Mouse (Mus musculus) neural tube, embryonic 10.5 days (tissue): Measurements from ENCODE around the gene Nudt4.

Source experiments
- DNase-seq: peaks from one replicate; pipeline ENCODE4 v3.0.0-alpha.2; 2017; ENCODE audit warnings: low spot score; ENCODE audit errors: extremely low spot score

Nudt4 gene

DNA sequence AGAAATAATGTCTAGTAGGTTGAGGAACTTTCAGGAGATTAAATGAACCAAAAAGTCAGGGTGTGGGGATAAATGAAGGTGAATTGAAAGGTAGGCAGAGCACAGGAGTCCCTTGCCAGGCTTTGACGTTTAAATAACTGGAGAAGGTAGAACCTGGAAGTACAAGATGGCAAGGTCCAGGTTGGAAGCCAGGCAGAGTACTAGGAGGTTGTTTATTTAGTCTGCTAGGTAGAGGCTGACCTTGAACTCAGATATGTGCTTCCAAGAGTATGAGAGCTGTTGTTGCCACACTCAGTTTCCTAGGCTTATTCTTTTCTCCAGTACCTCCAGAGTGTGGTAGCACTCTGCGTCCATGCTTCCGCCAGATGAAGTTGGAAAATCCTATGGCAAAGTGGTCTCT is 24.1 kb downstream of the Nudt4 start:
- no peak for DNase-seq

DNA sequence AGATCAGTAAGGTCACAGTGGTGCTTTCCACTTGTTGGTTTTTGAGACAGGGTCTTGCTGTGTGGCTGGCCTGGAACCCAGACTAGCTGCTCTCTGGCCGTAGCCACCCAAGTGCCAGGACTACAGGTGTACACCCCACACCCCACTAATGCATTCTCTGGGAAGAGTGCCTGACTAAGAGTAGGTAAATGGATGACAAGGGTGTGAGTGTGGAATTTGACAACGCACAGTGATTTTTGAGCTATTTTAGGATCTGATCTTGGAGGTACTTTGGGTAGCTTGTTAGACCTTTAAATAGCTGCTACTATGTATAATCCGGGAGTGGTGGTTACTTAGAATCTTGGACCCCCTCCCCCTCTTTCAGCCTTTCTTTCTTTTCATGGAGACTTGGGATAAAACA is 24.7 kb downstream of the Nudt4 start:
- DNase-seq: no peak

DNA sequence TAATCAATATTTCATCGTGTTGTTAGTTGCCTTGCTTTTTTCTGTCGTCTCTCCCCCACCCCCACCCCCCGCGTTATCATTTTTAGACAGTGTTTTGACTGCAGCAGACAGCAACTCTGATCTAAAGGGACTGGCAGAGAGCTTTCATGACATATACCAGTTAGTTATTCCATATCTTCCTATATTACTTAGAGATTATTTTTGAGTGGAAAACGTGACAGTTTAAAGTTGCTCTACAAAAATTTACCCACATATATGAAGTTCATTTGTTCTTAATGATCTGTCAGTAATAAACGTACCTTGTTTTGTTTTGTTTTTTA is 27.8 kb downstream of the Nudt4 start:
- no peak for DNase-seq

DNA sequence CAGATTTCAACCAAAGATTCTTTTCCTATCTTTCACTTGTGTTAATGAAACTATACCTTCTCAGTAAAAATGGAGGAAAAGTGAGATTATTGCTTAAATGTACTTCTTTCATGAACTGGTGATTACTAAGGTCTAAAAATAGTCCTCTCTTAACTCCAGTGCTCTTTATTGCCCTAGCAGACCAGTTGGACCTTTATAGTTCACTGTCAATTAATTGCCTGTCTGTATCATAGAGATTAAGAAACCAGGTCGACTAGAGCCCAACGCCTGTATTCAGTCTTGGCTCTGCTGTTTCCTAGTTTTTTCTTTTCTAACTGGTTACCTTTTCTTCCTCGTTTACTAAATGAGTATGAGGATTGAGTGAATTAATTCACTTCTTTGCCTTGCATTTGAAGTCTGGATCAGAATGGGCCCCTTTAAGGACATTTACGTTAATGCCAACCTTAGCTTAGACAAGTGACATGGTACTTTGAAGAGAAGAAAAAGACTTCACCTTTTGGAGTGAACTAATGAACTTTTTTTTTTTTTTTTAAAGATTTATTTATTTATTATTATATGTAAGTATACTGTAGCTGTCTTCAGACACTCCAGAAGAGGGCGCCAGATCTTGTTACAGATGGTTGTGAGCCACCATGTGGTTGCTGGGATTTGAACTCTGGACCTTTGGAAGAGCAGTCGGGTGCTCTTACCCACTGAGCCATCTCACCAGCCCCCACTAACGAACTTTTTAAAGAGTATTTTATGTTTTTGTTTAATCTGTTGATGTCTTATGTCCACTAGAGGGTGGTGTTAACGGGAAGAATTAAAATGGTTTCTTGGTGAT is 28.3 kb downstream of the Nudt4 start:
- DNase-seq: no peak

DNA sequence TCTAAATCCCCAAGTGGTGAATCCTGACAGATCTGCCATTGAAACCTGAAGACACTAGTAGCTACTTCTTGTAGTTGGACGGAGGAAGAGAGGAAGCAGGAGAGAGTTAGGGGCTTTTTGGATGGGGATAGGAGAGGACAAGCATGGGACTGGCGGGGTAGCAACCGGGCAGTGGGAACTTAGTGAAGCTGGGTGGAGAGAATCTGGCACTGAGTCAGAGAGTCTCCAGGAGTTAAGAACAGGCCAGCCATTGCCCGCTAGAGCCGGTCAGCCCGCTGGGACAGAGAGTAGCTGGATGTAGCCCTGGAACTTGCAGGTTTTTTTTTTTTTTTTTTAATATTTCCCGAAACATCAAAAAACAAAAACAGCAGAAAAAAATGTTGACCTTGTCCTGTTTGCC is 30.6 kb downstream of the Nudt4 start:
- no peak for DNase-seq

- DNase-seq: no peak
Observed at GRCm38 (mm10) chr10:95532916-95533315, 31.0 kb downstream of the Nudt4 start.

GRCm38 (mm10) chr10:95530551-95531121 is 33.3 kb downstream of the Nudt4 start:
- no peak for DNase-seq

GRCm38 (mm10) chr10:95526495-95527122 is 37.3 kb downstream of the Nudt4 start:
- DNase-seq: no peak

DNA sequence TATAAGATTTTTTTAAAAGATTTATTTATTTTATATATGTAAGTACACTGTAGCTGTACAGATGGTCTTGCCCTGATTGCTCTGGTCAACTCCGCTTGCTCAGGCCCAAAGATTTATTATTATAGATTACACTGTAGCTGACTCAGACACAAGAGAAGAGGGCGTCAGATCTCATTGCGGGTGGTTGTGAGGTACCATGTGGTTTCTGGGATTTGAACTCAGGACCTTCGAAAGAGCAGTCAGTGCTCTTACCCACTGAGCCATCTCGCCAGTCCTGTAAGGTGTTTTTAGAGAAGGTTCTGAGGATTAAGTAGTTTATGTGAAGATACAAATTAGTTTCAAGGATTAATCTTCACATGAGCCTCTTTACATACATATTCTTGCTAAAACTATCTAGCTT is 38.1 kb downstream of the Nudt4 start:
- DNase-seq: no peak

GRCm38 (mm10) chr10:95525037-95525675 is 38.8 kb downstream of the Nudt4 start:
- DNase-seq: no peak

DNA sequence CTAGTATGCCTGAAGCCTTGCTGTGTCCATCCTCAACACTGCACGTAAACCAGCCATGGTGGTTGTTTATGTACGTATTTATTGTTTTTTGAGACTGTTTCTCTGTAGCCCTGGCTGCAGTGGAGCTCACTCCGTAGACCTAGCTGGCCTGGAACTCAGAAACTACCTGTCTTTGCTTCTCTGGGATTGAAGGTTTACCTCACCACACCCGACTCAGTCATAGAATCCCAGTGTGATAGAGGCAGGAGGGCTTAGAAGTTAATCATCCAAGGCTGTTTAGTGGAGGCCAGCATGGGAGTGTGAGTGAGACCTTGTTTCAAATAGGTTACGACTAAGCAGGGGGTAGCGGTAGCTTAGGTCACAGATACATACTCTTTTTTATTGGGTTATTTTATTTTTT is 46.3 kb downstream of the Nudt4 start:
- no peak for DNase-seq

DNA sequence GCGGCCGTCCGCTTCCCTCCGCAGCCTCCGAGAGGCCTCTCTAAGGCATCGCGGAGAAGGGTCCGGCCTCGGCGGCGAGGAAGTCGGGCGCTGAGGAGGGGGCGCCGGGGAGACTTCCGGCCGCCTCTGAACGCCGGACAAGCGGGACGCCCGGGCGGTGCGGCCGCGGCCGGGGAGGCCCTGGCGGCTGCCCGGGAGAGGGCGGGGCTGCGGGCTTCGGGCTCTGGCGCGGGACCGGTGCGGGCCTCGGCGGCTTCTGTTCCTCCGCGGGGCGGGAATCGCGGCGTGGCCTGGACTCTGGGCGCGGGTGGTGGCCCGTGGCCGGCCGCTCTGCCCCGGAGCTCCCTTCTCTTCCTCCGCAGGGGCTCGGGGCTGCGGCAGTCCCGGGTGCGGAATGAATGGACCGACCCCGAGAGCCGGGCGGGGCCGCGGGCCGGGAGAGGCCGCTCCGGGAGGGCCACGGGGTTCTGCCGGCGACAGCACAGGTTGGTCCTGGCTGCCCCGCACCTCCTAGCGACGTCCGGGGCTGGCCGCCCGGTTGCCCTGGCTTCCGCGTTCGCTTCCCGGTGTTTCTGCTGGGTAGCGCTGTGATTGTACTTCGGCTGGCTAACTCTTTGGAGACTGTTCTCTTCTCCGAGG is 48.5 kb downstream of the Nudt4 start:
- DNase-seq: no peak

GRCm38 (mm10) chr10:95514656-95515292 is 49.2 kb downstream of the Nudt4 start, which contains the start of gene Ube2n:
TSS of gene Ube2n (plus strand) at chr10:95515145.
- peak; percentile 98 for DNase-seq

DNA sequence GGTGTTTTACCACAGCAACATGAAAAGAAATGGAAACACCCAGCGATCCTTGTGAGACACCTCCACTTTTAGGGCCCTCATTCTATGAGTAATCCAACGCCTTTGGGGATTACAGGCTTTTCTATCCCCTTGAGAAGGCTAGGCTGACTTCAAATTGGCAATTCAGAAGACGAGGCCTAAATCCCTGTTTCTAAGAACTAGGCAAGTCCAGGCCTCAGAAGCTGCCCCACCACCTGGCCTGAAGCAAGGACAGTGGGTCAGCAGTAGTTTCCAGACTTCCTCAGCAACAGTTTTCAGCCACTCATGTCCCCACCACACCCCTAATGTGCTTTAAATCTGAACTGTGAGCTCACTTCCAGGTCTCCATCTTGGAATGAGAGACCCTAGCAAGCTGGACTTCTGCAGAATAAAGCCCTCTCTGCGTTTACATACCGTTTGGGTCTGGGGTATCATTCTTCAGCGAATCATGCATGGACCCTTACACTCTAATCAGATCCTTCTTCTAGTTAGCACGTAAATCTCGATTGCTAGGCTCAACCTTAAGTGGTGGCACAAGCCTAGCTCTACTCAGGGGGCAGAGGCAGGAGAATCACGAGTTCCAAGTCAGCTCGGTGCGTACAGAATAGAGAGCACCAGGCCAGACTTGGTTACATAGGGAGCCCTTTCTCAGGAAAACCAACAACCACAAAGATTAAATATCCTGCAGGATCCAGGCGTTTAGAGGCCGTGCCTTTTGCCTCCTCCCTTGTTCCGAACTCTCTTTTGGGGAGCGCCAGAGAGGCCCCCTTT is 50.0 kb downstream of the Nudt4 start:
- no peak for DNase-seq

DNA sequence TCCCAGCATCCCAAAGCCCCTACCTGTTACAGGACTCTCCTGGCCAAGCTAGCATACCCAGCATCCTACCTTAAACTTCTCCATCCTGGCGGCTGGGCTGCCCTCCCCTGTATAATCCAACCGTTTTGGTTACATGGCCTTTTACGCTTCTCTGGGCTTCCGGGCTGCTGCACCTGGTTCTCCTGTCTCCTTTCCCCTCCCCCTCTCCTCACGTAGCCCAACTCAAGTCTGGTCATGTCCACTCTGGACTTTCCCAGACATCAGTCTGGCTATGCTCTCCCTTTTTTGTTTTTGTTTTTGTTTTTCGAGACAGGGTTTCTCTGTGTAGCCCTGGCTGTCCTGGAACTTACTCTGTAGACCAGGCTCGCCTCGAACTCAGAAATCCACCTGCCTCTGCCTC is 51.3 kb downstream of the Nudt4 start:
- DNase-seq: no peak

DNA sequence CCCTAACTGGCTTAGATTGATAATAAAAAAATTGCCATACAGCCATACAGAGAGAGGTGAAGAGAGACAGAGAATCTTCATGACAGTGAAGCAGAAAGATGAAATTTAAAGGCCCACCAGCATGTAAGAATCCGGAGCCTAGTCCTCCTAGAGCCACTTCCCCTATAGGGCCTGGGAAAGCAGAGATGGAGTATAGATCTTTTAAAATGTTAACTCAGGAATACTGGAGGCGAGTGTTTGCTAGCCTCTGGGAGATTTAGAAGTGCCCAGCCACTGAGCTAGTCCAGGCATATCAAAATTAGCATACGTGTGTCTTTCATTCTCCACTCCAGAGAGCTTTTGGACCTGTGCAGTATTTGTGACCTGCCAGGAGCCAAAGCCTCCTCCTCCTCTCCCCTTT is 54.7 kb downstream of the Nudt4 start:
- DNase-seq: no peak

- DNase-seq: no peak
Observed at GRCm38 (mm10) chr10:95508793-95509192, 55.2 kb downstream of the Nudt4 start.

GRCm38 (mm10) chr10:95508126-95508525 is 55.8 kb downstream of the Nudt4 start:
- DNase-seq: no peak

DNA sequence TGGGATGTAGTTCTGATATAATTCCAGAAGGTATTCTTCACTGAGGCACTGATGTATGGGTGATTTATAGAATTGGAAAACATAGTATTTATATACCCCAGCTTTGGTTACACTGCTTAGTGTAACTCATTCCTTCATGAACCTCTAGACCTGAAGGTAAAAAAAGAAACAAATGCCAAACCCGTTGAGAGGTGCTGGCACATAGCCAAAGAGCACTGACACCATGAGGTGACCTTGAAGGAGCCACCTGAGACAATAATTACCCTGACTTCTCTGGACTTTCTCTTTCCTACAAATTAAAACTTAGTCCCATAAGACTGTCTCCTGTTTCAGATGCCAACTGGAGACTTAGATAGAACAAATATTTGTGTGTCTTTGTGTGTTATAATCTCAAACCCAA is 59.6 kb downstream of the Nudt4 start:
- DNase-seq: no peak

DNA sequence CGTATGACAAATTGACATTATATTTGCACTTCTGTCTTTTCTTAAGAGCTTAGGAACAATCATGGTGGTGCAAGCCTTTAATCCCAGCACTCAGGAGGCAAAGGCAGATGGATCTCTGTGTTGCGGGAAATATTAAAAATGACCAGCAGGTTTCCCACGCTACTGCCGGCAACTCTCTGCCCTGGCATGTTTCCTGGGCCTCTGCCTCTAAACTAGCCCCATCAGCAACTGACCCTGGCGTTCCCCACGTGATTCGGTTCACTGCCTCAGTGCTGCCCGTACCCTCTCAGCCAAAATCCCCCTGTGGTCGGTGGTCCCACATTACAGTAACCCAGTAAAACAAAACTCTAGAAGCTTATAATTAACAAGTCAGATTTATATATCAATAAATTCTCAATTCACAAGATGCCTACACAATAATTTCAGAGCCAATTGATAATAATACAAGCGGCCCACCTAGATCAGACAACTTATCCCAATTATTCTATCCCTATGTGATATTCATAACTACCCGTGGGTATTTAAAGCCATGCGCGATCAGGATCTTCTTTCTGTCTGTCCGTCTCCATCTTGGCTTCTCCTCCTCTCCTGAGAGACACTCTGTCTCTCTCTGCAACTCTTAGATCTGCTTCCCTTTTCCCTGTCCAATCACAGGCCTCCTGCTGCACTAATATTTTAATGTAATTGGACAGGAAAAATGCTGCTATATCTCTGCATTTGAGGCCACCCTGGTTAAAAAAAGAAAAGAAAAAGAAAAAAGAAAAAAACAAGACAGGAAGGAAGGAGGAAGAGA is 60.3 kb downstream of the Nudt4 start:
- DNase-seq: no peak
